Mouse (Mus musculus): Measurements from ENCODE around the gene Dcst2. TPM values are rescaled to one million over a fixed set of nuclear protein-coding genes. Genes with fewer than 3 reads are reported as not detected.

Dcst2 gene
- total RNA-seq, 1 experiment = not detected

DNA sequence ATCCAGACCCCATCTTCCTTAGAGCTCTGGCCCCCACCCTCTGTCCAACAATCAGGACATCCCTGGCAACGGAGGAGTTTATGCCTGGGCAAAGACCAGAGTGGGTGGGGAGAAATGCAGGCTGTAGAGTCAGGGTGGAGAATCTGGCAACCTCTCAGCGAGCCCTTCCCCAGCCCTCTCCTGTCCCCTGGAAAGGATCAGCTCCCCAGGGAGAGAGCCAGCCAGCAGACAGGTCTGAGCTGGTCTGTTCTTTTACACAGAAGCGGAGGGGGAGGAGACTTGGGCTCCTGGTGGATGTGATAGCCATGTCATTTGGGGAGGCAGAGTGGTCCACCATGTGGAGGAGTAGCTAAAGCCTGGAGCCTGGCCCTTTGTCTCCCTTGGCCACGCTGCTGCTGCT is 33.2 kb upstream of the Dcst2 start:
- H3K36me3 ChIP-seq (ENCODE audit: control insufficient read depth, insufficient read depth, low read length, poor library complexity, severe bottlenecking) = peaks cover 5% of the 10 kb centered on the region
- TF ChIP-seq ZNF384 (IDR thresholded peaks at IDR 0.05; ENCODE audit: low read depth, low read length) (no peak), MAFK (IDR thresholded peaks at IDR 0.05; ENCODE audit: insufficient read depth, low read depth, low read length) (no peak), CHD2 (IDR thresholded peaks at IDR 0.05; ENCODE audit: low read depth, low read length) (no peak), ZC3H11A (IDR thresholded peaks at IDR 0.05; ENCODE audit: borderline replicate concordance, low read depth, low read length) (no peak)
- peak overlapping the region; percentile 42; the same call in 1 of the 2 replicates for H3K9ac ChIP-seq (ENCODE audit: insufficient read depth, low read depth, low read length, poor library complexity, severe bottlenecking)
- H3K4me3 ChIP-seq (ENCODE audit: insufficient read depth in 1 of 2, low read depth in 1 of 2, low read length in 2 of 2, poor library complexity in 1 of 2, severe bottlenecking in 1 of 2) = peak overlapping the region; percentile 8 to 21; a peak in 1 of 4 replicates
- H3K4me1 ChIP-seq (ENCODE audit: control insufficient read depth in 2 of 2, insufficient read depth in 2 of 2, low read length in 2 of 2, poor library complexity in 1 of 2) = peaks cover 4 to 37% of the 10 kb centered on the region in 2 experiments; a peak in 3 of 4 replicates
- H3K9me3 ChIP-seq (ENCODE audit: control insufficient read depth, insufficient read depth, low read depth, low read length) = no peaks in the 10 kb centered on the region
- DNase-seq (ENCODE audit: low read depth, low spot score) = no peak
- peak overlapping the region; percentile 63 for H3K27ac ChIP-seq (ENCODE audit: insufficient read depth, low read depth, low read length, poor library complexity, severe bottlenecking)
- in situ Hi-C loops (cut with MboI; ENCODE audit: low sequenced_read_pairs in 2 of 2, unreplicated experiment in 2 of 2) = no loop called here

DNA sequence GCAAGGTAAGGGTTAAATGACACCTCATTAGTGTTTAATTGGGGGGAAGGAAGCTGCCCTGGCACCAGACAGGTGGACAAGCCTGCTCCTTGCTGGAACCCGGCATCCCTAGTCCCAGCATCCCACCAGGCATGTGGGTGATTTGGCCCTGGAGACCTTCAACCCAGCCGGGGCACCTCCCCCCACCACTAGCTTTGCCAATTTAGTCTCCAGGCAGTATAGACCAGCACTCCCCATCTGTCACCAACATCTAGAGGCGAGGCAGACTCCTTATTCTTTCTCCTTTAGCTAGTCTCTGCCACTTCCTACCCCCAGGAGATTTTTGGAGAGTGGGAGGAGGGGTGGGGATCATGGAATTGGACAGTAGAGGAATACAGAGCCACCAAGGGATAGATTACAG is 31.4 kb upstream of the Dcst2 start:
- no peak overlapping the region for H3K9ac ChIP-seq (ENCODE audit: insufficient read depth, low read depth, low read length, poor library complexity, severe bottlenecking)
- in situ Hi-C loops (cut with MboI; ENCODE audit: low sequenced_read_pairs in 2 of 2, unreplicated experiment in 2 of 2) = no loop called here
- no peak overlapping the region for H3K4me3 ChIP-seq (ENCODE audit: insufficient read depth in 1 of 2, low read depth in 1 of 2, low read length in 2 of 2, poor library complexity in 1 of 2, severe bottlenecking in 1 of 2)
- H3K9me3 ChIP-seq (ENCODE audit: control insufficient read depth, insufficient read depth, low read depth, low read length) = no peaks in the 10 kb centered on the region
- H3K27ac ChIP-seq (ENCODE audit: insufficient read depth, low read depth, low read length, poor library complexity, severe bottlenecking) = no peak overlapping the region
- DNase-seq (ENCODE audit: low read depth, low spot score) = no peak
- H3K4me1 ChIP-seq (ENCODE audit: control insufficient read depth in 2 of 2, insufficient read depth in 2 of 2, low read length in 2 of 2, poor library complexity in 1 of 2) = peaks cover 4 to 35% of the 10 kb centered on the region in 2 experiments; a peak in 3 of 4 replicates
- TF ChIP-seq ZC3H11A (IDR thresholded peaks at IDR 0.05; ENCODE audit: borderline replicate concordance, low read depth, low read length) (no peak), CHD2 (IDR thresholded peaks at IDR 0.05; ENCODE audit: low read depth, low read length) (no peak), MAFK (IDR thresholded peaks at IDR 0.05; ENCODE audit: insufficient read depth, low read depth, low read length) (no peak), ZNF384 (IDR thresholded peaks at IDR 0.05; ENCODE audit: low read depth, low read length) (no peak), HCFC1 (IDR thresholded peaks at IDR 0.05; ENCODE audit: borderline replicate concordance, insufficient read depth, low read length) (no peak)
- peaks cover 19% of the 10 kb centered on the region for H3K36me3 ChIP-seq (ENCODE audit: control insufficient read depth, insufficient read depth, low read length, poor library complexity, severe bottlenecking)

DNA sequence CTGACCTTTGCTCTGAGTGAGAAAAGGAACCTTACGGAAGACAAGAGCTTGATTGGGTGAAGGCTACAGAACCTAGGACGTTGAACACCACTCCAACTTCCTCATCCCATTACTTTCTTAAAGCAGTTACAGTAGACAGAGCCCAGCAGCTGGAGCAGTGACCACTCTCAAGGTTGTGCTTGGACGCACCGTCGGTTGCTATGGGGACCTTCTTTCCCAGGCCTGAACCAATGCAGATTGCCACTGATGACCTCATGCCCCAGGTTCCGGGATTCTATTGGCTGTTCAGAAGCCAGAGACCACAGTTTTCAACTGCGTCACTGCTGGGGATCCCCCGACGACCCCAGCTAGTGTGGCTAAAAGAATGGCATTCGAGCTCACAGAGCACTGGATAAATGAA is 30.8 kb upstream of the Dcst2 start:
- Histone ChIP-seq H3K4me1 (ENCODE audit: control insufficient read depth in 2 of 2, insufficient read depth in 2 of 2, low read length in 2 of 2, poor library complexity in 1 of 2) (peaks cover 4 to 35% of the 10 kb centered on the region in 2 experiments; a peak in 3 of 4 replicates), H3K9me3 (ENCODE audit: control insufficient read depth, insufficient read depth, low read depth, low read length) (no peaks in the 10 kb centered on the region), H3K9ac (ENCODE audit: insufficient read depth, low read depth, low read length, poor library complexity, severe bottlenecking) (no peak overlapping the region), H3K27ac (ENCODE audit: insufficient read depth, low read depth, low read length, poor library complexity, severe bottlenecking) (no peak overlapping the region), H3K4me3 (ENCODE audit: insufficient read depth in 1 of 2, low read depth in 1 of 2, low read length in 2 of 2, poor library complexity in 1 of 2, severe bottlenecking in 1 of 2) (0 out of 4 replicates have a peak overlapping the region, but pooled peaks of 1 of the 2 experiments have one; percentile 2), H3K36me3 (ENCODE audit: control insufficient read depth, insufficient read depth, low read length, poor library complexity, severe bottlenecking) (peaks cover 19% of the 10 kb centered on the region)
- no peak for TF ChIP-seq CHD2 (IDR thresholded peaks at IDR 0.05; ENCODE audit: low read depth, low read length)
- TF ChIP-seq ZNF384 (IDR thresholded peaks at IDR 0.05; ENCODE audit: low read depth, low read length) = no peak
- TF ChIP-seq ZC3H11A (IDR thresholded peaks at IDR 0.05; ENCODE audit: borderline replicate concordance, low read depth, low read length) = no peak
- no peak for TF ChIP-seq HCFC1 (IDR thresholded peaks at IDR 0.05; ENCODE audit: borderline replicate concordance, insufficient read depth, low read length)
- TF ChIP-seq MAFK (IDR thresholded peaks at IDR 0.05; ENCODE audit: insufficient read depth, low read depth, low read length) = no peak
- in situ Hi-C loops (cut with MboI; ENCODE audit: low sequenced_read_pairs in 2 of 2, unreplicated experiment in 2 of 2) = no loop called here
- no peak for DNase-seq (ENCODE audit: low read depth, low spot score)

DNA sequence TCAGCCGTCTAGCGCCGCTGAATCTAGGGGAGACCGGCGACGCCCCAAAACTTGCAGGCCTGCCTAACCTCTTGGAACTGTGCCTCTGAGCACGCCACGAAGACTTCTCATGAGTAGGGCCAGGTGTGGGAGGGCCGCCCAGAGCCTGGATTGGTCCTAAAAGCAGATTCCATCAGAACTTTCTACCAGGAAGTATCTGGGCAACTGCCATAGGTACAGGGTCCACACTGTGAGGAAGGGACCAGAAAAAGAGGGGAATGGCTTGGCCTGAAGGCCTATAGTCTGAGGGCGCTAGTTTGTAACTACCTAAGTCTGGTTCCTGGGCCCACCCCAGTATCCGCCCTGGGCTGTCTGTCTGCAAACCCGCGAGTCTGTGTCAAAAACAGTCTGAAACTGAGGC is 30.2 kb upstream of the Dcst2 start:
- Histone ChIP-seq H3K4me3 (ENCODE audit: insufficient read depth in 1 of 2, low read depth in 1 of 2, low read length in 2 of 2, poor library complexity in 1 of 2, severe bottlenecking in 1 of 2) (peak overlapping the region in 1 of 2 experiments; percentile 2; a peak in 1 of 4 replicates), H3K36me3 (ENCODE audit: control insufficient read depth, insufficient read depth, low read length, poor library complexity, severe bottlenecking) (peaks cover 19% of the 10 kb centered on the region), H3K9me3 (ENCODE audit: control insufficient read depth, insufficient read depth, low read depth, low read length) (no peaks in the 10 kb centered on the region), H3K27ac (ENCODE audit: insufficient read depth, low read depth, low read length, poor library complexity, severe bottlenecking) (no peak overlapping the region), H3K9ac (ENCODE audit: insufficient read depth, low read depth, low read length, poor library complexity, severe bottlenecking) (no peak overlapping the region), H3K4me1 (ENCODE audit: control insufficient read depth in 2 of 2, insufficient read depth in 2 of 2, low read length in 2 of 2, poor library complexity in 1 of 2) (peaks cover 4 to 35% of the 10 kb centered on the region in 2 experiments; a peak in 3 of 4 replicates)
- TF ChIP-seq ZNF384 (IDR thresholded peaks at IDR 0.05; ENCODE audit: low read depth, low read length) (no peak), HCFC1 (IDR thresholded peaks at IDR 0.05; ENCODE audit: borderline replicate concordance, insufficient read depth, low read length) (no peak), MAFK (IDR thresholded peaks at IDR 0.05; ENCODE audit: insufficient read depth, low read depth, low read length) (no peak), CHD2 (IDR thresholded peaks at IDR 0.05; ENCODE audit: low read depth, low read length) (no peak), ZC3H11A (IDR thresholded peaks at IDR 0.05; ENCODE audit: borderline replicate concordance, low read depth, low read length) (no peak)
- no peak for DNase-seq (ENCODE audit: low read depth, low spot score)
- in situ Hi-C loops (cut with MboI; ENCODE audit: low sequenced_read_pairs in 2 of 2, unreplicated experiment in 2 of 2) = no loop called here

Data from ES-E14 (cell line).